ENCODE assay signal across 25 mouse cellular contexts in the genomic region with DNA sequence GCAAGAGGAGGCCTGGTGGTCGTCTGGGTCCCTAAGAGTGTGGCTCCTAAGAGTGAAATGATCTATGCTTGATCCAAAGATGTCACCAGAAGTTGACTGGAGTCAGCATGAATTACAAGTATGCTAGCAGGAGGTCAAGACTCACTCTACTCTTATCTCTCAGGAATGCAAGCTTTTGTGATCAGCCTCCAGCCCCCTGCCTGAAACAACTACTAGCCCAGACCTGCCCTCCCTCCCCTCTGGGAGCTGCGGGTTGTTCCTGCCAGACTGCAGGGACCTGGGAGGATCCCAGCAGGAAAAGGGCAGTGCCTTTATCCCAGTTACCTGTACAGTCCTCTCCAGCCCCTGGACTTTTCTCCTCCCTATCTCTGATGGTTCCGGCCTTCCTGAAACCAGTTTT. TPM values are rescaled to one million over a fixed set of nuclear protein-coding genes. Genes with fewer than 3 reads are reported as not detected.
A peak's percentile ranks its signal among the peaks of the same experiment; 100 is the strongest.
DNase-seq lines count a peak whose midpoint lies in the region; TF ChIP-seq lines count a peak whose summit lies in the region.
"Had no signal": no experiment of that assay in that cellular context is flagged by ENCODE, and none has a peak within 500 bp of the region (broad histone marks: within the 10 kb centered on the region; RNA-seq: fewer than 3 reads in every experiment).

No protein-coding gene starts in this region.

- DNase-seq in 3T3-L1 (ENCODE audit: low read depth, low spot score), result peak; percentile 14
- DNase-seq in R1 (ENCODE audit: low read depth, low spot score), result peak; percentile 94
- DNase-seq in layer of hippocampus, postnatal 14 days (ENCODE audit: low spot score in 2 of 2), result no peak
- no peak for DNase-seq in layer of hippocampus, adult 11-12 months (ENCODE audit: low spot score)
- no peak for DNase-seq in lung, postnatal 14 days
- DNase-seq: adrenal gland, adult 2 months; adrenal gland, postnatal 14 days; cerebellum, adult 11 months; cerebellum, adult 2 months; cerebellum, adult 9-11 months; cerebellum, postnatal 25 days; gastrocnemius, postnatal 25 days; heart, adult 18-20 months; heart, postnatal 10 days; heart, postnatal 36 days had no signal

- no peak for TF ChIP-seq CTCF in ES-Bruce4 (IDR thresholded peaks at IDR 0.05; ENCODE audit: low read depth, low read length)

- TF ChIP-seq EP300 in ES-Bruce4 (IDR thresholded peaks at IDR 0.05; ENCODE audit: insufficient read depth, low read depth, low read length), result peak; percentile 85

- no peaks in the 10 kb centered on the region for H3K4me1 ChIP-seq in ES-Bruce4 (ENCODE audit: control insufficient read depth, insufficient read depth, low read length)
- H3K4me1 ChIP-seq: embryonic facial prominence, embryonic 12.5 days; embryonic facial prominence, embryonic 15.5 days; forebrain, embryonic 15.5 days; heart, embryonic 15.5 days had no signal

- H3K9ac ChIP-seq in ES-Bruce4 (ENCODE audit: low read depth, poor library complexity, severe bottlenecking), result peak overlapping the region; percentile 50; the same call in 1 of the 2 replicates
- H3K9ac ChIP-seq: embryonic facial prominence, embryonic 12.5 days; embryonic facial prominence, embryonic 15.5 days; forebrain, embryonic 12.5 days; forebrain, embryonic 15.5 days; heart, embryonic 12.5 days; heart, embryonic 15.5 days; hindbrain, embryonic 14.5 days had no signal

- no peaks in the 10 kb centered on the region for H3K27me3 ChIP-seq in ES-Bruce4 (ENCODE audit: control insufficient read depth, insufficient read depth, low read length, poor library complexity, severe bottlenecking)
- H3K27me3 ChIP-seq: embryonic facial prominence, embryonic 12.5 days; embryonic facial prominence, embryonic 15.5 days; forebrain, embryonic 12.5 days; forebrain, embryonic 15.5 days; heart, embryonic 12.5 days; heart, embryonic 15.5 days had no signal

- H3K4me3 ChIP-seq in ES-Bruce4 (ENCODE audit: low read depth, low read length), result no peak overlapping the region
- H3K4me3 ChIP-seq: embryonic facial prominence, embryonic 12.5 days; embryonic facial prominence, embryonic 15.5 days; forebrain, embryonic 12.5 days; forebrain, embryonic 15.5 days; heart, embryonic 12.5 days; heart, embryonic 15.5 days; hindbrain, embryonic 10.5 days had no signal

- no peaks in the 10 kb centered on the region for H3K36me3 ChIP-seq in ES-Bruce4 (ENCODE audit: control insufficient read depth, insufficient read depth, low read length, poor library complexity, severe bottlenecking)
- H3K36me3 ChIP-seq: embryonic facial prominence, embryonic 12.5 days; embryonic facial prominence, embryonic 15.5 days; forebrain, embryonic 12.5 days; forebrain, embryonic 15.5 days; heart, embryonic 12.5 days; heart, embryonic 15.5 days; hindbrain, embryonic 10.5 days had no signal

- TF ChIP-seq POLR2A in ES-Bruce4 (IDR thresholded peaks at IDR 0.05; ENCODE audit: insufficient read depth, low read length), result no peak

- H3K27ac ChIP-seq in ES-Bruce4 (ENCODE audit: insufficient read depth, low read length), result peak overlapping the region; percentile 98
- H3K27ac ChIP-seq: embryonic facial prominence, embryonic 12.5 days; embryonic facial prominence, embryonic 15.5 days; forebrain, embryonic 12.5 days; forebrain, embryonic 15.5 days; heart, embryonic 15.5 days; hindbrain, embryonic 10.5 days; hindbrain, embryonic 14.5 days; hindbrain, postnatal 0 days had no signal

- H3K9me3 ChIP-seq in ES-Bruce4 (replicated peaks; ENCODE audit: control insufficient read depth, insufficient read depth, low read length, poor library complexity, severe bottlenecking), result no peaks in the 10 kb centered on the region
- H3K9me3 ChIP-seq: embryonic facial prominence, embryonic 12.5 days; embryonic facial prominence, embryonic 15.5 days; forebrain, embryonic 12.5 days; forebrain, embryonic 15.5 days; heart, embryonic 12.5 days; heart, embryonic 15.5 days; hindbrain, embryonic 10.5 days had no signal

RNA-seq across cellular contexts. Expression of gene Bbx, which starts 27.0 kb away (rescaled TPM):
- polyA plus RNA-seq in ES-Bruce4 (2011; ENCODE audit: insufficient read depth, insufficient read length, low read depth, missing spikeins), result 107 and 116 TPM in 2 replicates
- total RNA-seq in layer of hippocampus, postnatal 14 days (2021), result 10 to 100 TPM; 17.4 to 18.9 TPM

Comparison
In these comparisons a context has a peak if more than half of its experiments do, and no peak if none do; other contexts are left out.
1. DNase-seq: peak in 3T3-L1 (single experiment) and R1 (single experiment); none in layer of hippocampus, postnatal 14 days (0 of 2), layer of hippocampus, adult 11-12 months (single experiment) and lung, postnatal 14 days (single experiment).